Mouse (Mus musculus) T-helper 2 cell (primary cell): ENCODE data around the gene Zdhhc1.

ENCODE experiments used
- in situ Hi-C: fragments of 300-600 bp; cut with MboI, MseI; formaldehyde crosslinking; loops from one replicate; pipeline ENCODE4 v1.15.1; 2025; ENCODE audit warnings: high pct_unique_total_duplicates

Zdhhc1 gene

DNA sequence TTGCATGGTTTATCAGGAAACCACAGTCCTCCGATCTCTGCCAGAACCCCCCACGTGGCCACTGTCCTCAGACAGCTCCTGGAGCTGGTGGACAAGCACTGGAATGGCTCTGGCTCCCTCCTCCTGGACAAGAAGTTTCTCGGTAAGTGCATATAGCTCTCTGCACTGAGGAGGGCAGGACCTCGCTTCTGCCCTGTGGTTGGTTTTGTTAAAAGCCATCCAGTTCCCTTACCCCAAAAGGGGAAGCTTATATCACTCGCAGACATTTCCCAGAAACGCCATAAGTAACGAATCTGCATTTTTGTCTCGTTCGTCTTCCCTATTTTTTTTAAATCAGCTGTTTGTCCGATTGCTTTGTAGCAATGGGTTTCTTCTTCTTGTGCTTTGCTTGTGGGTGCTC is 41.5 kb downstream of the Zdhhc1 start:
- in situ Hi-C loops = no loop called here

DNA sequence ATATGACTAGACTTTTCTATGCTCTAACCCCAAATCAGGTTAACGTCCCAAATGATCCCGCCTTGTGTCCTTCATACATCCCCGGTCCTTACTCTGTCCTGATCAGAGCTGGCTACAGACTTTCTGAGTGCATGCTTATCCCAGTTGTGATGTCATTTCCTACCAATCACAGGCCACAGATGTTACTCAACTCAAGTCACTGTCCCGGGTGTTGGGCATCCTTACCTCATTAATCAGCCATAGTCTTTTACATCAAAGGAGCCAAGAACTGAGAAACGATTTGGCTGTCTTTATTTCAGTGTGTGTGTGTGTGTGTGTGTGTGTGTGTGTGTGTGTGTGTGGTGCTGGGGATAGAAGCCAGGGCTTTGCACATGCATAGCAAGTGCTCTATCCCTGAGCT is 42.6 kb downstream of the Zdhhc1 start:
- in situ Hi-C loops = no loop called here

DNA sequence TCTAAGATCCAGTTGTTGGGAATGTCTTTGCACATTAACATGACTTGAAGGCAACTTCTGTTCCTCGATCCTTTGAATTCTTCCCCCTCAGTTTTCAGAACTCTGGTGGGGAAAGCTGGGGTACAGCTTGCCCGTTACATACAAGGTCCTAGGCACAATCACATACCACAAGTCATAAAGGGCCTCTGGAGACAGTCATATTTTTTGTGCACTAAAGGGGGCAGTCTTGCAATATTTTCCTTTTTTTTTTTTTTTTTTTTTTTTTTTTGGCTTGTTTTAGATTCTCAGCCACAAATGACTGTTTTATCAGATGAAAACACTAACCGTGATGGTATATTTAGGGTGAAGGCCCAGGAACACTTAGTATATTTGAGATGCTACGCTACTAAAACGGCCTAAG is 43.4 kb downstream of the Zdhhc1 start:
- in situ Hi-C loops = no loop called here

DNA sequence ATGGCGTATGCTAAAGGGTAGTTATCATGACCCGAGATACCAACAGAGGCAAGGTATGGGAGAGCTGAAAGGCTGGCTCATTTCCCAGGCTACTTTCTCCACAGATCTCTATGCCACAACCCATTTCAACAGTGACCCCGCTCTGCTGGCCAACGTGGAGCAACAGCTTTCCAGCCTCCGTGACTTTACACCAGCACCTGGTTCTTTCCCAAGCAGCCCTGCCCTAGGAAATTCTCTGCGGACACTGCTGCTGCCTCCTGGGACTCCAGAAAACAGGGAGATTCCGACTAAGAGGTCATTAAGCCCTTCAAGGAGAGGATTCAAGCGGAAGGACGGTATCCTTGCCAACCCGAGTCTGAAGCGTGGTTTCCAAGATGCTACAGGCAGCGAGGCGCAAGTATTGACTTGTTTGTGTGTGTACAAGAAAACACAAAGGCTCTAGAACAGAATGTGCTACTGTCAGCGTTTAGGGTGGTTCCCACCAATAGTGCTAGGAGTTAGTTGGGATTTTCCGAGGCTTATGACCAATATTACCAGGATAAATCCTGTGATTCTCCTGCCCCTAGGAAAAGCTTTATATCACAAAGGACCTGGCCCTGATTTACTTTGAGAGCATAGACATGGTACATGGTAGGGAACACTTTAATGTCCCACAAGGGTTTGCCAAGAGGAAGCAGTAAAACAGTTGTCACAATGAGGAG is 44.6 kb downstream of the Zdhhc1 start:
- in situ Hi-C loops = no loop called here

DNA sequence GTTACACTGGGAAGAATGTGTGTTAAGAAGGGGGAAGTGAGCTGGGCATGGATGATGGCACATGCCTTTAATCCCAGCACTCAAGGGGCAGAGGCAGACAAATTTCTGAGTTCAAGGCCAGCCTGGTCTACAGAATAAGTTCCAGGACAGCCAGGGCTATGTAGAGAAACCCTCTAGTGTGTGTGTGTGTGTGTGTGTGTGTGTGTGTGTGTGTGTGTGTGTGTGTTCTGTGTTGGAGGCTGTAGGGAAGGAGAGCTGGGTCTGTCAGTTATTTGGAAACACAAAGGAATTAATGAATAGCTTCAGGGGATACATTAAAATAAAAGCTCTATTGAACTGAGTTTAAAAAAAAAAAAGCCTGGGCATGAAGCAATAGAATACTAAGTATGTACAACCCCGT is 45.7 kb downstream of the Zdhhc1 start:
- in situ Hi-C loops = no loop called here

DNA sequence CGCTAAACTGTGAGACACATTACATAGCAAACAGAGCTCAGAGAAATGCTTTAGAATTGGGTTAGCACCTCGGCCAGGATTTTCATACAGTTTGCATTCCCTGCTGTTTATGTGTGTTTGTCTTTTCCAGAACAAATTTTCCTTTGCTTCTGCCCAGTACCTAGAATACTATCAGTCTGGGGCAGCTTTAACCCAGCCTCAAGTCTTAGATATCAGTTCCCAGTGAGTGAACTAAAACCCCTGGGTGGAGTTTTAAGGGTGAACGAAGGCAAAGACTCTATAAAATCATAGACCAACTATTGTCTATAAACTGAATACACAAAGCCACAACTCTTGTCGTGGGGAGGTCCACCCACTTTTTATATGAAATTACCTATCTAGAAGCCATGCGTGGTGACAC is 48.1 kb downstream of the Zdhhc1 start:
- in situ Hi-C loops = no loop called here

DNA sequence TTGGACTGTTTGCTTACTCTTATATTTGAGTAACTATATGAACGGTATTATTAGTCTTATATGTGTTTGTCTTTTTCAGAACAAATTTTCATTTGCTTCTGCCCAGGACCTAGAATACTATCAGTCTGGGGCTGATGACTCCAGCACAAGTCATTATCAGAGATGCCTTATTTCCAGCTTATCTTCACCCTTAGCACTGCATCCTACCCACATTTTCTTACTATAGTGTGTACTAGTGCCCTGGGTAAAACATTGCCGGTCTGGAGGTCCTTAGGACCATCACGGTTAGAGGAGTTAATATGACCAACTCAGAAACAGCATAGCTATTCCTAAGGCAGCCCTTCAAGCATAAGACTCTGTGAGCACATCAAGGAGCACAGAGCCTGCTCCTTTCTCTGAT is 48.5 kb downstream of the Zdhhc1 start:
- in situ Hi-C loops = no loop called here

DNA sequence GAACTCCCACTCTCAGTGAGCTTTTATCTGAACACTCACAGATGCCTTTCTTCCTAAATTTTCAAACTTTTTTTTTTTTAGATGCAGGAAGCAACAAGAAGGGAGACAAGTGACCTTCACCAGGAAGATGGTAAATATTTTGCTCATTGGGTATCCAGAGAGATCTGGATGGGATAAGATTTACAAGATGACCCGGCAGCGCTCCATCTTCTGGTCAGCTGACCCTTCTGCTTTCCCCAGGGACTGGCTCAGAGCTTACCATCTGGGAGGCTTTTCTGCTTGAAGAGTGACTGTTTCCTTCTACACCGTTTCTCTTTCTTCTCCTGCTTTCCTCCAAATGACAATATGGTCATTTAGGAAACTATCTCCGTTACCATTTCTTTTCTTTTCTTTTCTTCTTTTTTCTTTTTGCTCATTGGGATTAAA is 50.6 kb downstream of the Zdhhc1 start:
- in situ Hi-C loops = no loop called here

DNA sequence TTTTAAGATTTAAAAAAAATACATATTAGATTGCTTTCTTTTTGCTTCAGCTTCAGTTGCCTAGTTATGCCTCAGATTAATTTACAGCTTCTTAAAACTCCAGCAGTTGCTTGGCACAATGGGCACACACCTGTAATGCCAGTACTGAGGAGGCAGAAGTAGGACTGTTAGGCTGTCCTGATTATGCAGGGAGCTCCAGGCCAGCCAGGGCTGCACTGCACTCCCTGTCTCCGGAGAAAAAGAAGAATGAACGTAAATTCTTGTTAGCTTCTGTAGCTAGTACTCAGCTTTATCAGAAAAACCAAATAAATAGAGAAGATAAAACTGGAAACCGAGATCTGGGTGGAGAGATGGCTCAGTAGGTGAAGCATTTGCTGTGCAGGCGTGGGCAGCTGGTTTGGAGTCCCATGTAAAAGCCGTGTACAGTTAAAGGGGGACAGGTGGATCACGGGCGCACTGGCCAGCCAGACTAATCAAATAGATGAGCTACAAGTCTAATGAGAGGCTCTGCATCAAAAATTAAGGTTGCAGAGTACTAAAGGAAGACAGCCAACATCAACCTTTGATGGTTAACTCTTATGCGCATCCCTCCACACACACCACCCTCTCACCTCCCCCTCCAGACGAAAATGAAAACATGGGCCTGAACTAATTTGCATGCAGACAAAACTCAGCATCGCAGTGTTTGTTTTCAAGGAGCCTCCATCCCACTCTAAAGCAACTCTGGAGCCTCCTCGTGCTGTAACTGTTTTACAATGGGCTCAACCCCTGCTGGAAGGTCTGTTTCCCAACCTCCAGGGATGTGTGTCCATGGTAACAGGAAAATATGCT is 51.2 kb downstream of the Zdhhc1 start:
- in situ Hi-C loops = no loop called here

DNA sequence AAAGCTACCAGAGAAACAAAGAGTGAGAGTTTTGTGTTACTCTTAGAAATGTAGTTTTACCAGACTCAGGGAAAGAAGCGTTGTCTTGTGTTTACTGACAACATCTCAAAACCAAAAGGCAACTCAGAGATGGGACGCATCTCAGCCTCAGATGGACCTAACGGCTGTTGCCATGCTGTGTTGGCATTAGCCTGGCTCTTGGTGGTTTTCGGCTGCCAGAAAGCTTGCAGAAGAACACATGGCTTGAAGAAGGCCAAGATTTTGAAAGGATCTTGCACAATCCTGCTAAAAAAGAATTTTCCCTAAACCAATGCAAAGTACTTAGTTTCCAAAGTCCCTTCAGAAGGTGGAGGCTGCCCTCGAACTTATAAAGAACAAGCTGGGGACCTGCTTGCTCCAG is 54.0 kb downstream of the Zdhhc1 start:
- in situ Hi-C loops = no loop called here

DNA sequence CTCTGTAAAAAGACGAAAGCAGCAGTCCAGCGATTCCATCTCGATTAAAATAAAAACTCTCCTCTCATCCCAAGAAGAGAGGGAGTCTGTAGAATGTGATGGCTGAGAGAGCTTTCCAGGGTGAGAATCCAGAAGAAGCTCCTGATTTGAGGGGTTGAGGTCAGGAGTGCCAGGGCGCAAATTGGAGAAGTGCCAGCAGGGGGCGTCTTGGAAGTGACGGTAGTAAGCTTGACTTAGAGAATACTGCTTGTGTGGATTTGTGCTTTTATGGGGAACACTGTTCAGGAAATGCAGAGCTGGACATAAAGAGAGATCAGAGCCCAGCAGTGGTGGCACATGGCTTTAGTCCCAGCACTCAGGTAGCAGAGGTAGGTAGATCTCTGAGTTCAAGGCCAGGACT is 55.3 kb downstream of the Zdhhc1 start:
- in situ Hi-C loops = no loop called here

DNA sequence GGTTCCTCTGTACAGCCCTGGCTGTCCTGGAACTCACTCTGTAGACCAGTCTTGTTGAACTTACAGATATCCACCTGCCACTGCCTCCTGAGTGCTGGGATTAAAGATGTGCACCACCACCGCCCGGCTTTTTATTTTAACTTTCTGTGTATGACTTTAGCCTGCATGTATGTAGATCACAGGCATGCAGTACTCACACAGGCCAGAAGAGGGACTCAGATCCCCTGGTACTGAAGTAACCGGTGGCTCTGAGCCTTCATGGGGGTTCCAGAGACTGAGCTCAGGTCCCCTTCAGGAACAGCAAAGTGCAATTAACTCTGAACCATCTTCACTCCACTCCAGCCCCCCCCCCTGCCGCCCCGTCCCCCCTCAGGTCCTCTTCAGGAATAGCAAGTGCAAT is 57.8 kb downstream of the Zdhhc1 start:
- in situ Hi-C loops = no loop called here

DNA sequence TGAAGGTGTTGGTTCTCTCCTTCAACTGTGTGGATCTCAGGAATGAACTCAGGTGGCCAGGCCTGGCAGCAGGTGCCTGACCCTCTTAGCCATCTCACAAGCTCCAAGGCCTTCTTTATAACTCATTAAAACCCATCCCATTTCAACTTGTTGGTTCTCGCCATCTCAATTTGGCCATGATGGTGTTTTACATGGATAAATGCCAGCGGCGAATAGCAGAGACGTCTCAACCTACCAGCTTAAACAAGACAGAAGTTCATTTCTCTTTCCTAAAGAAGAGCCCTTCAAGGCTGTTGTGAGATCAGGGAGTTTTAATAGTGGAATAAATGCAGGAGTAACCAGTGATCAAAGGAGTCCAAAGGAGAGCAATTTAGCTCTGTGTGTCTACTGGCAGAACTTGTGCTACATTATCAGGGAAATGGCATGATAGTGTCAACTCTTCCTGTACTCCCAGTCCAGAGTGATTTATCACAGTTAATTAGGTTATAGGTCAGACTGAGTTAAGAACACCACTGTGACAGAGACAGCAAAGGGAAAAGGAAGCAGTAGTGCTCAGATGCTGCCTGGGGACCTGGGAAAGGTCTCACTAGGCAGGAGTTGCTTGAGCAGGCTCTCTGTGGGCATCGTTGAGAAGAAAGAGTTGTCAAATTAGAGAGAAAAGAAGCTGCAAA is 59.5 kb downstream of the Zdhhc1 start:
- in situ Hi-C loops = no loop called here

DNA sequence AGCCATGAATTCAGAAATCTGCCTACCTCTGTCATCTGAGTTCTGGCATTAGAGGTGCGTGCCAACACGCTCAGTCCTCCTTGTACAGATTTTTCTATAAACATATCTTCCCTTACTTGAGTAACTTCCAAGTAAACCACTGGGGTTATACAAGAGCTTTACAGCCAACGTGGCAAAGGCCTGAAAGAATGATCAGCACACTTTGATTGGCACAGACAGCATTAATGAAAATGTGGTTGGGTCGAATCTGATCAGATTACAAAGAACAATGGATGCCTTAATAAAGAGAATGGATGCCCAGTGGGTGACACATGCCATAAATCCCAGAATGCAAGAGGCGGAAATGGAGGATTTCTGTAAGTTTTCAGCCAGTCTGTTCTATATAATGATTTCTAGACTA is 60.5 kb downstream of the Zdhhc1 start:
- in situ Hi-C loops = no loop called here

DNA sequence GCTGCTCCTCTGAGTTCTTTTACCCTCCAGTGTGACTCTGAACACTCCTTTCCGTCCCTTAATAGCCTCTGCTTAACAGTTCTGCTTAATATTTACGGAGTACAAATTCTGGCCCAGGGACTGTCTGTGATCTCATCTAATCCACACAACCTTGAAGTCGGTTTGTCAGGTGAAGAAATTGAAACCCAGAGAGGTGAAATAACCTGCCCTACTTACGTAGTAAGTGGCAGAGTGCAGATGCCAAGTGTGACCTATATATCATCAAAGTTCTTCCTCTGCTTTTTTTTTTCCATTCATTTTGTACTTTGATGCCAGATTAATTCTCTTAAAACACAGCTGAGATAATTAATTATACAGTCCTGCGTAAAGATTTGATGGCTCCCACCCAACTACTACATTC is 62.6 kb downstream of the Zdhhc1 start:
- in situ Hi-C loops = no loop called here

DNA sequence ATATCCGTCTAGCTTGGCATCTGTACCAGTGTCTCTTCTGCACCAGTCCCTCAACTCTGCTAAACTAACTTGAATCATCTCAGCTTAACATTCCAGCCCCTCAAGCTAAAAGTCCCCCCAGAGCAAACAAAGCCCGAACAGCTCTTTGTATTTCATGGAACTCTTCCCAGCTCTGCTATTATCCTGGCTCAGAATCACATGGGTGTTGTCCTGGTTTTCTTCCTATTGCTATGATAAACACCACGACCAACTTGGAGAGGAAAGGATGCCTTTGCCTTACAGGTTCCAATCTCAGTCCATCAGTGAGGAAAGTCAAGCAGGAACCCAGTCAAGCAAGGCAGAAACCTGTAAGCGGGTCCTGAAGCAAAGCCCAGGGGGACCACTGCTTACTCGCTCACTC is 63.2 kb downstream of the Zdhhc1 start:
- in situ Hi-C loops = no loop called here

DNA sequence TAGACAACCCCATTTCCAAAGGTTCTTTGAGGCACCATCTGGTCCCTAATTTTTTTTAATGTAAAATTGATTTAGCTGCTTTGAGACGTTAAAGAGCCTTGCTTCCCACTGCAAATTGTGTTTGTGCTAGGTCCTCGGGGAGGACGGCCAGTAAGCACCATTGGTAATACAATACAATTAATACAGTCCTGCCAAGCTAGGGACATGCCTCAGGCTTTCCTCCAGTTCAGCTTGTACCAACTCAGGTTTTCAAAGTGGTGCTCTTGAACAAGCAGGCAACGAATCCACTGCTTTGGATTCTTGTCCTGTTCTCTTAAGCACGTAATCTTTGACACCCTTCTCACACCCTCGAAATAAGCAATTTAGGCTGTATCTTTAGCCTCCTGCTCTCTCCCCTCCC is 63.7 kb downstream of the Zdhhc1 start:
- in situ Hi-C loops = no loop called here

DNA sequence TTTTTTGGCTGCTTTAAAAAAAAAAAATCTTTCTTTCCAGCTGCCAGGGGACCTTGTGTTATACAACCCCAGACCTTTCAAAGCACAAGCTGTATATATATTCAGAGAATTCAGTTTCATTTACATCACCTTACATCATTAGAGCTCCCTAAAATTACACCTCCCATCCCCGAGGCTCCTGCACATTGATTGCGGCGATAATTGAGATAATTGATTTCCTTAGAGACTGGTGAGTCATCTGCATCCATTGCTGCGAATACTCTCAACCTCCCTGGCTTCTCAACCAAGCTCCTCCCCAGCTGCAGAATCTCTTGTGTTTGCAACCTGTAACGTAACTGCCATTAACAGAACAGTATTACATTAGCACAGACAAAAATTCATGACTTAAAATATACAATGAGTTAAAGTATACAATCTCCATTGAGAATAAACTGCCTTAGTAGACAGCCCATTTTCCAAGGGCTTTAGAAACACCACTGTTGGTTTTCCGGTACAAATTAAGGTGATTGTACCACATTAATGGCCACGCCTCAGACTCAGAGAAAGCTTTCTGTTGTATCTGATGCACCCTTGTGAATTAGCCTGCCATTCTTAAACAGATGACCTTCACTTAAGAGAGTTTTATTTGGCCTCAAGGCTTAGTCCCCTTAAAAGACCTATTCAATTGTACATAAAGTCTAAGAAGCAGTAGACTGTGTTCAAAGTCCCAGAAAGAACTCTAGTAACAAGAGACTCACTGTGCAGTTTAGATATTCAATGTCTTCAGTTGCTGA is 64.8 kb downstream of the Zdhhc1 start:
- in situ Hi-C loops = no loop called here

DNA sequence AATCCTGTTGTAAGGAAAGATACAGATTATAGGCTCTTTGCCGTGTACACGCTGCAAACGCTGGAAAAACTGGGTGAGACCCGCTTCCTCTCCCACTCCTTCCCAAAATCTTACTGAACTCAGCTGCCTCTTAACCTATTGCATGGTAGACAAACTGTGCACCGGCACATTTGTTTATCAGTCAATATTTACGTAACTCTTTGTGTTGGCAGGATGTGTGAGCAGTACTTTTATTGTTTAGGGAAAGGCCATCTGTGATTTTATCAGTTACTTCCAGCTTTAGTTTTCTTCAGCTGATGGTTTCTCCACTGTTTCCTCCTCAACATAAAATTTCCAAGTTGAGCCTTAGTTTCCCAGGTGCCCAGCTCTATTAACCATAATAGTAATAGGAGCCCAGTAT is 69.8 kb downstream of the Zdhhc1 start:
- in situ Hi-C loops = no loop called here
